1 mouse cellular context compared by ENCODE assay signal in the genomic region with DNA sequence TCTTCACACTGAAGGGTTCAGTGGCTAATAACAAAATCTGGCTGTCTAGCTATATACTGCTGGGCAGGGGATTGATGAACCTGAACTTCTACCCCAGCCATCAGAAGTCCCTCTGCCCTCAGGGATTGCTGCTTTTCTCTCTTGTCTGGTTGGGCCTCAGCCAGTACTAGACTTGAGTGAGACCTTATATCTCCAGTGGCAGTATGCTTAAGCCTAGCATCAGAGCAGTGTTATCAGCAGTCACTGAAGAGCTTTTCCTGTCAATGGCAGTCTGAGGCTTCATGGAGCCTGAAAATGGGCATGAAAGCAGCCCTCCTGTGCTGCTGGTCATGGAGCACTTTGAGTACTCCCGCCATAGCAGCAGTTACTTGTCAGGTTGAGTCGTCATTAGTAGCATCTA.
TF ChIP-seq lines count a peak whose summit lies in the region.

No protein-coding gene starts in this region.

TF ChIP-seq in MEL, 35 proteins besides CTCF, POLR2A, EP300 and RAD21 (continued from another document):
- no peak for TF ChIP-seq POLR2AphosphoS5 (IDR thresholded peaks at IDR 0.05; ENCODE audit: borderline replicate concordance, low read depth, low read length)
- no peak for TF ChIP-seq POLR2AphosphoS2 (IDR thresholded peaks at IDR 0.05; ENCODE audit: low read length)
- no peak for TF ChIP-seq TBP (IDR thresholded peaks at IDR 0.05; ENCODE audit: low read depth, low read length)
- TF ChIP-seq USF2 (IDR thresholded peaks at IDR 0.05; ENCODE audit: borderline replicate concordance in 1 of 2, insufficient read depth in 1 of 2, low read depth in 1 of 2, low read length in 2 of 2) = no peak
- no peak for TF ChIP-seq CHD2 (IDR thresholded peaks at IDR 0.05; ENCODE audit: low read length)
- TF ChIP-seq JUND (IDR thresholded peaks at IDR 0.05; ENCODE audit: low read depth, low read length) = no peak
- TF ChIP-seq UBTF (IDR thresholded peaks at IDR 0.05; ENCODE audit: borderline replicate concordance, insufficient read depth, low read depth, low read length) = no peak
- no peak for TF ChIP-seq ETS1 (IDR thresholded peaks at IDR 0.05; ENCODE audit: low read depth, low read length)
- no peak for TF ChIP-seq NELFE (IDR thresholded peaks at IDR 0.05; ENCODE audit: low read depth, low read length)
- TF ChIP-seq MAFK (IDR thresholded peaks at IDR 0.05; ENCODE audit: borderline replicate concordance, low read depth, low read length) = no peak
- TF ChIP-seq NRF1 (IDR thresholded peaks at IDR 0.05; ENCODE audit: insufficient read depth, low read depth, low read length, poor library complexity, severe bottlenecking) = no peak
- no peak for TF ChIP-seq MXI1 (IDR thresholded peaks at IDR 0.05; ENCODE audit: low read depth, low read length)
- TF ChIP-seq GABPA (IDR thresholded peaks at IDR 0.05; ENCODE audit: low read depth, low read length) = no peak
- TF ChIP-seq MEF2A (IDR thresholded peaks at IDR 0.05; ENCODE audit: extremely low read depth, insufficient replicate concordance, low read depth, low read length, poor library complexity, severe bottlenecking) = no peak
- no peak for TF ChIP-seq MAX (IDR thresholded peaks at IDR 0.05; ENCODE audit: low read length)
- no peak for TF ChIP-seq HCFC1 (IDR thresholded peaks at IDR 0.05; ENCODE audit: low read depth, low read length)
- no peak for TF ChIP-seq ZMIZ1 (IDR thresholded peaks at IDR 0.05; ENCODE audit: low read depth, low read length)
- TF ChIP-seq RCOR1 (IDR thresholded peaks at IDR 0.05; ENCODE audit: low read depth, low read length) = peak; percentile 42; the same call in 1 of the 2 replicates
- no peak for TF ChIP-seq MYC (IDR thresholded peaks at IDR 0.05; ENCODE audit: low read depth, low read length)
- TF ChIP-seq GATA1 (IDR thresholded peaks at IDR 0.05; ENCODE audit: low read depth, low read length) = peak; percentile 71
- TF ChIP-seq SMC3 (IDR thresholded peaks at IDR 0.05; ENCODE audit: low read depth, low read length) = no peak
- TF ChIP-seq CHD1 (IDR thresholded peaks at IDR 0.05; ENCODE audit: low read depth, low read length) = no peak
- no peak for TF ChIP-seq MYB (IDR thresholded peaks at IDR 0.05; ENCODE audit: low read depth, low read length)
- no peak for TF ChIP-seq MAZ (IDR thresholded peaks at IDR 0.05; ENCODE audit: low read depth, low read length)
- no peak for TF ChIP-seq KAT2A (conservative IDR thresholded peaks at IDR 0.05; ENCODE audit: low read depth, low read length)
- no peak for TF ChIP-seq ZKSCAN1 (IDR thresholded peaks at IDR 0.05; ENCODE audit: low read depth, low read length)
- peak; percentile 60; the same call in 1 of the 2 replicates for TF ChIP-seq TCF12 (IDR thresholded peaks at IDR 0.05; ENCODE audit: low read depth, low read length)
- no peak for TF ChIP-seq ZNF384 (IDR thresholded peaks at IDR 0.05; ENCODE audit: low read depth, low read length)
- TF ChIP-seq USF1 (IDR thresholded peaks at IDR 0.05; ENCODE audit: low read depth, low read length) = no peak
- TF ChIP-seq SIN3A (IDR thresholded peaks at IDR 0.05; ENCODE audit: low read length) = peak; percentile 48; the same call in 1 of the 2 replicates
